Mouse (Mus musculus): ENCODE results near the gene Tgfbr2. TPM values are rescaled to one million over a fixed set of nuclear protein-coding genes. Genes with fewer than 3 reads are reported as not detected.

Gene Tgfbr2
- polyA plus RNA-seq, 1 experiment, result 48.4 TPM

DNA sequence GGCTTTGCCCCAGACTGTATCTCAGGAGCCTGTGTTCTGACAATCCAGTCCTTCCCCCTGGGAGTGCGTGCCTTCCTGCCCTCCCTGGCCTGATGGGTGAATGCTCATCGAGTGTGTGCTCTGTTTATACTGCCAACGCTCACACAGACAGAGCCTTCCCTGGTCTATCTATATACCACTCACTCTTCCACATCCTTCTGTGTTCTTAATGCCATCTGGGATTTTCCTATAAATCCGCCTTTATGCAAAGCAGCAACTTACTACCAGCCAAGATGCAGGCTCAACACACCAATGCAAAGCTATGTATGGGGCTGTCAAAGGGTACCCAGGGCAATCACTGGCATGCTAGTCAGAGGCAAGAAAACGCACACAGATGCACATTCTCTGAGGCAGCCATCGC is 89.2 kb downstream of the Tgfbr2 start:
- TF ChIP-seq POLR2AphosphoS2 (IDR thresholded peaks at IDR 0.05; ENCODE audit: insufficient read length, low read depth), result peak; percentile 55
- no peak for TF ChIP-seq TCF3 (IDR thresholded peaks at IDR 0.05; ENCODE audit: insufficient read length, low read depth)
- Histone ChIP-seq H3K4me3 (no peak overlapping the region), H3K79me2 (ENCODE audit: control insufficient read depth, insufficient read depth) (no peaks in the 10 kb centered on the region), H3K4me2 (ENCODE audit: low read depth) (no peak overlapping the region), H3K36me3 (ENCODE audit: control insufficient read depth, insufficient read depth) (peaks cover 3% of the 10 kb centered on the region), H3K27me3 (ENCODE audit: control insufficient read depth, insufficient read depth, insufficient read length) (no peaks in the 10 kb centered on the region), H3ac (ENCODE audit: control insufficient read depth, insufficient read length) (no peak overlapping the region)

DNA sequence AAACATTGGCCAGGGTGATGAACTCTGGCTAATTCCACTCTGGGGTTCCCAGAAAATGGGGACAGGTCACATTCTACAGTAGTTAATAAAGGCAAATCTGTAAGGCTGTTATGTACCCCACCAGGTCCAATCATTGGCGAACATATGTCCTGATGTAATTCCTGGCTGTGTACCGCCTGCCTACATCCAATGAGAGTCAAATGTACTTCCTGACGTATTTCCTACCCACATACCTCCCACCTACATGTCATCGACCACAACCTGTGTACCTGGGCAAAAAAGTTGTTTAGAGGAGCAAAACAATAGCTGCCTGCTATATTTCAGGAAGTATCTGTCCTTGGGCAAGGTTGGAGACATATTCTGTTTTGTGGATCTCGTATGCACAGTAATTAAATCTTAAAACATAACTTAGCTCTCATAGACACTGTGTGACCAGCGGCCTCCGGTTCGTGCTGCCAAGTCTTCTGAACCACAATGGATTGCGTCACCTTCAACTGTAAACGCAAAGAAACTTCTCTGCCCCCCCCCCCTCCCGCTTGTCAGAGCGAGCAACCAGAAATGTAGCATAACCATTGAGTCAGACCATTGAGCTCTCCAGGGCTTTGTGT is 90.7 kb downstream of the Tgfbr2 start:
- TF ChIP-seq POLR2A (IDR thresholded peaks at IDR 0.05; ENCODE audit: insufficient read length, low read depth) (no peak), TCF3 (IDR thresholded peaks at IDR 0.05; ENCODE audit: insufficient read length, low read depth) (no peak), POLR2AphosphoS2 (IDR thresholded peaks at IDR 0.05; ENCODE audit: insufficient read length, low read depth) (no peak), MYOD1 (IDR thresholded peaks at IDR 0.05; ENCODE audit: control insufficient read depth in 1 of 3, insufficient read length in 2 of 3, low read depth in 2 of 3) (no peak), USF1 (IDR thresholded peaks at IDR 0.05; ENCODE audit: low read depth) (no peak), SRF (IDR thresholded peaks at IDR 0.05; ENCODE audit: control insufficient read depth, insufficient read length, low read depth) (no peak), REST (IDR thresholded peaks at IDR 0.05; ENCODE audit: insufficient read depth, insufficient read length) (no peak)
- Histone ChIP-seq H3K27me3 (ENCODE audit: control insufficient read depth, insufficient read depth, insufficient read length) (no peaks in the 10 kb centered on the region), H3K4me2 (ENCODE audit: low read depth) (no peak overlapping the region), H3ac (ENCODE audit: control insufficient read depth, insufficient read length) (no peak overlapping the region), H3K36me3 (ENCODE audit: control insufficient read depth, insufficient read depth) (no peaks in the 10 kb centered on the region), H3K79me2 (ENCODE audit: control insufficient read depth, insufficient read depth) (no peaks in the 10 kb centered on the region), H3K4me3 (no peak overlapping the region)

DNA sequence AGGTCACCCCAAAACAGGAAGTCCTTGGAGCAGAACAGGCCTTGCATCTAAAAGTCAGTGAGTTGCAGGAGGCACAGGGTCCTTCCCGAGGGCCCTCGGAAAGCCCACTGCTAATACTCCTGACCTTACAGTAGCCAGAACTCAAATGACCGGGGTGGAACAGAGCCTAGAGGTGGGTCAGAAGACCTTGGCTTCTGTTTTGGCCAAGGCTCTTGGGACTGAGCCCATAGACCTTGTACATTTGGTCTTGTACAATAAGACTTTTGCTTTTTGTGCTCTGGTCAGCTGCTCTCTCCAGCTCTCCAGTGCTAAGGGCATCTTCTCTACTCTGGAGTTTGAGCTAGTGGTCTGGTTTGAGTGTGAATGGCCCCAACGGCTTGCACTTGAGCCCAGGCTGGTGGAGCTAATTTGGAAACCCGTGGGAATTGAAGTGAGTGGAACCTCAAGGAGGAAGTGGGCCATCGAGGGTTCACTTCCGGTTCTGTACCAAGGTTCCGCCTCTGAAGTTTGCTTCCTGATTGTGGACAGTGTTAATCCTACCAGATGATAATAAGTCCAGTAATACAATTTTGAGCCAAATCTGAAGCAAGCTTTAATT is 91.3 kb downstream of the Tgfbr2 start:
- Histone ChIP-seq H3K36me3 (ENCODE audit: control insufficient read depth, insufficient read depth) (no peaks in the 10 kb centered on the region), H3K79me2 (ENCODE audit: control insufficient read depth, insufficient read depth) (no peaks in the 10 kb centered on the region), H3K4me2 (ENCODE audit: low read depth) (no peak overlapping the region), H3K27me3 (ENCODE audit: control insufficient read depth, insufficient read depth, insufficient read length) (no peaks in the 10 kb centered on the region), H3ac (ENCODE audit: control insufficient read depth, insufficient read length) (no peak overlapping the region), H3K4me3 (no peak overlapping the region)
- TF ChIP-seq SRF (IDR thresholded peaks at IDR 0.05; ENCODE audit: control insufficient read depth, insufficient read length, low read depth), result no peak

DNA sequence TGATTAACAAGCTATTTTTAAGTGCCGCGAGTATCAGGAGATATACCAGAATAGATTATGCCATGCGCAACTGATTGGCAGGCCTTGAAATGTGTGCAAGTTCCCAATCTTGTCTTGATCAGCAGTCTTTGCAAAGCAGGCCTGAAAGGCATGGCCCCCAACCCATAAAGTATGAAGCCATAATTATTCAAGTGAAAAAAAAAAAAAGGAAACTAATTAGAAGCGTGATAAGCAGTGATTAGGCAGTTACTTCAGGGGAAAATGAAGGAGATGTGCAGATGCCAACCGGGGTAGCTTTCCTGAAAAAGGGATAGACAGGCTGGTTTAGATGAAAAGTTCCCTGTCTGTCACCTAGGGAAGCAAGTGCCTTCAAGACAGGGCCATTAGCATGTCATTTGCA is 91.9 kb downstream of the Tgfbr2 start:
- TF ChIP-seq TCF12 (IDR thresholded peaks at IDR 0.05; ENCODE audit: insufficient read depth, poor library complexity, severe bottlenecking) (no peak), MYOD1 (IDR thresholded peaks at IDR 0.05; ENCODE audit: control insufficient read depth in 1 of 3, insufficient read length in 2 of 3, low read depth in 2 of 3) (no peak), E2F4 (IDR thresholded peaks at IDR 0.05; ENCODE audit: insufficient read depth) (no peak), SRF (IDR thresholded peaks at IDR 0.05; ENCODE audit: control insufficient read depth, insufficient read length, low read depth) (no peak), CEBPB (IDR thresholded peaks at IDR 0.05; ENCODE audit: insufficient read depth, poor library complexity, severe bottlenecking) (no peak), TCF3 (IDR thresholded peaks at IDR 0.05; ENCODE audit: insufficient read length, low read depth) (no peak), REST (IDR thresholded peaks at IDR 0.05; ENCODE audit: insufficient read depth, insufficient read length) (no peak), MYOG (IDR thresholded peaks at IDR 0.05; ENCODE audit: control insufficient read depth in 1 of 3, insufficient read depth in 1 of 3, insufficient read length in 2 of 3, low read depth in 2 of 3) (no peak), MAX (IDR thresholded peaks at IDR 0.05; ENCODE audit: low read depth) (no peak), USF1 (IDR thresholded peaks at IDR 0.05; ENCODE audit: low read depth) (no peak), POLR2A (IDR thresholded peaks at IDR 0.05; ENCODE audit: insufficient read length, low read depth) (no peak), POLR2AphosphoS2 (IDR thresholded peaks at IDR 0.05; ENCODE audit: insufficient read length, low read depth) (no peak)
- Histone ChIP-seq H3K36me3 (ENCODE audit: control insufficient read depth, insufficient read depth) (no peaks in the 10 kb centered on the region), H3K27me3 (ENCODE audit: control insufficient read depth, insufficient read depth, insufficient read length) (no peaks in the 10 kb centered on the region), H3K4me2 (ENCODE audit: low read depth) (no peak overlapping the region), H3ac (ENCODE audit: control insufficient read depth, insufficient read length) (no peak overlapping the region), H3K4me3 (no peak overlapping the region), H3K79me2 (ENCODE audit: control insufficient read depth, insufficient read depth) (no peaks in the 10 kb centered on the region)

GRCm38 (mm10) chr9:116081781-116082180 is 93.4 kb downstream of the Tgfbr2 start:
- no peaks in the 10 kb centered on the region for H3K27me3 ChIP-seq (ENCODE audit: control insufficient read depth, insufficient read depth, insufficient read length)
- H3K79me2 ChIP-seq (ENCODE audit: control insufficient read depth, insufficient read depth), result no peaks in the 10 kb centered on the region
- no peak overlapping the region for H3K4me3 ChIP-seq
- H3K36me3 ChIP-seq (ENCODE audit: control insufficient read depth, insufficient read depth), result no peaks in the 10 kb centered on the region
- H3K4me2 ChIP-seq (ENCODE audit: low read depth), result no peak overlapping the region
- H3ac ChIP-seq (ENCODE audit: control insufficient read depth, insufficient read length), result no peak overlapping the region
- TF ChIP-seq E2F4 (IDR thresholded peaks at IDR 0.05; ENCODE audit: insufficient read depth), result no peak
- TF ChIP-seq POLR2A (IDR thresholded peaks at IDR 0.05; ENCODE audit: insufficient read length, low read depth), result no peak
- no peak for TF ChIP-seq POLR2AphosphoS2 (IDR thresholded peaks at IDR 0.05; ENCODE audit: insufficient read length, low read depth)
- no peak for TF ChIP-seq MYOD1 (IDR thresholded peaks at IDR 0.05; ENCODE audit: control insufficient read depth in 1 of 3, insufficient read length in 2 of 3, low read depth in 2 of 3)
- no peak for TF ChIP-seq MYOG (IDR thresholded peaks at IDR 0.05; ENCODE audit: control insufficient read depth in 1 of 3, insufficient read depth in 1 of 3, insufficient read length in 2 of 3, low read depth in 2 of 3)
